Mouse (Mus musculus): ENCODE results near the gene Stpg3. TPM values are rescaled to one million over a fixed set of nuclear protein-coding genes. Genes with fewer than 3 reads are reported as not detected.

Gene Stpg3
- polyA plus RNA-seq, 1 experiment from 2014 or later, result not detected

GRCm38 (mm10) chr2:25170326-25171100 lies 43.9 kb downstream of the Stpg3 start:
- 59% methylated on average over 10 of the region's 10 CpGs for WGBS (ENCODE audit: insufficient replicate concordance)

GRCm38 (mm10) chr2:25169778-25170177 lies 44.7 kb downstream of the Stpg3 start:
- Histone ChIP-seq H3K27me3 (ENCODE audit: insufficient read depth, low read length) (no peaks in the 10 kb centered on the region), H3K4me1 (ENCODE audit: insufficient read depth) (peaks cover 56% of the 10 kb centered on the region), H3K9ac (replicated peaks) (no peak overlapping the region), H3K36me3 (replicated peaks; ENCODE audit: insufficient read depth, low read length) (no peaks in the 10 kb centered on the region), H3K27ac (ENCODE audit: low read depth) (no peak overlapping the region), H3K4me3 (ENCODE audit: low read depth, low read length) (no peak overlapping the region), H3K9me3 (ENCODE audit: low read length) (no peaks in the 10 kb centered on the region), H3K4me2 (ENCODE audit: low read depth, low read length) (no peak overlapping the region)
- no peak for ATAC-seq
- TF ChIP-seq EP300 (IDR thresholded peaks at IDR 0.05; ENCODE audit: low read depth) (no peak), CTCF (IDR thresholded peaks at IDR 0.05; ENCODE audit: low read depth) (no peak)
- peak; percentile 23 for DNase-seq
- WGBS (ENCODE audit: insufficient replicate concordance), result 57% methylated on average over 5 of the region's 5 CpGs

More at GRCm38 (mm10) chr2:25170326-25171100, 43.9 kb downstream of the Stpg3 start:
- H3K4me3 ChIP-seq (ENCODE audit: low read depth, low read length), result no peak overlapping the region
- no peaks in the 10 kb centered on the region for H3K9me3 ChIP-seq (ENCODE audit: low read length)
- no peak for TF ChIP-seq EP300 (IDR thresholded peaks at IDR 0.05; ENCODE audit: low read depth)
- TF ChIP-seq CTCF (IDR thresholded peaks at IDR 0.05; ENCODE audit: low read depth), result no peak
- H3K9ac ChIP-seq (replicated peaks), result no peak overlapping the region
- peaks cover 58% of the 10 kb centered on the region for H3K4me1 ChIP-seq (ENCODE audit: insufficient read depth)
- DNase-seq (peak; percentile 42), ATAC-seq (no peak)
- H3K27ac ChIP-seq (ENCODE audit: low read depth), result no peak overlapping the region
- H3K36me3 ChIP-seq (replicated peaks; ENCODE audit: insufficient read depth, low read length), result no peaks in the 10 kb centered on the region
- H3K27me3 ChIP-seq (ENCODE audit: insufficient read depth, low read length), result no peaks in the 10 kb centered on the region
- H3K4me2 ChIP-seq (ENCODE audit: low read depth, low read length), result no peak overlapping the region

- ATAC-seq, result no peak
- Histone ChIP-seq H3K9me3 (ENCODE audit: low read length) (no peaks in the 10 kb centered on the region), H3K36me3 (replicated peaks; ENCODE audit: insufficient read depth, low read length) (no peaks in the 10 kb centered on the region), H3K9ac (replicated peaks) (peak overlapping the region; percentile 61), H3K4me2 (ENCODE audit: low read depth, low read length) (peak overlapping the region; percentile 76), H3K4me3 (ENCODE audit: low read depth, low read length) (peak overlapping the region; percentile 40; the same call in 1 of the 2 replicates), H3K4me1 (ENCODE audit: insufficient read depth) (peaks cover 59% of the 10 kb centered on the region), H3K27me3 (ENCODE audit: insufficient read depth, low read length) (no peaks in the 10 kb centered on the region), H3K27ac (ENCODE audit: low read depth) (peak overlapping the region; percentile 53; the same call in 1 of the 2 replicates)
- WGBS (ENCODE audit: insufficient replicate concordance), result 33% methylated on average over 2 of the region's 2 CpGs
- TF ChIP-seq EP300 (IDR thresholded peaks at IDR 0.05; ENCODE audit: low read depth), result no peak
- no peak for TF ChIP-seq CTCF (IDR thresholded peaks at IDR 0.05; ENCODE audit: low read depth)
- DNase-seq, result no peak
These were observed 45.8 kb downstream of the Stpg3 start for GRCm38 (mm10) chr2:25168665-25168978.

GRCm38 (mm10) chr2:25167919-25168664 lies 46.3 kb downstream of the Stpg3 start:
- no peaks in the 10 kb centered on the region for H3K36me3 ChIP-seq (replicated peaks; ENCODE audit: insufficient read depth, low read length)
- H3K9me3 ChIP-seq (ENCODE audit: low read length), result no peaks in the 10 kb centered on the region
- WGBS (ENCODE audit: insufficient replicate concordance), result 6% methylated on average over 36 of the region's 41 CpGs
- peak; percentile 64 for ATAC-seq
- TF ChIP-seq CTCF (IDR thresholded peaks at IDR 0.05; ENCODE audit: low read depth), result no peak
- TF ChIP-seq EP300 (IDR thresholded peaks at IDR 0.05; ENCODE audit: low read depth), result no peak
- peak overlapping the region; percentile 61 for H3K9ac ChIP-seq (replicated peaks)
- DNase-seq, result peak; percentile 83
- H3K27ac ChIP-seq (ENCODE audit: low read depth), result peak overlapping the region; percentile 53
- H3K4me3 ChIP-seq (ENCODE audit: low read depth, low read length), result peak overlapping the region; percentile 40
- H3K27me3 ChIP-seq (ENCODE audit: insufficient read depth, low read length), result no peaks in the 10 kb centered on the region
- H3K4me2 ChIP-seq (ENCODE audit: low read depth, low read length), result peak overlapping the region; percentile 76
- peaks cover 62% of the 10 kb centered on the region for H3K4me1 ChIP-seq (ENCODE audit: insufficient read depth)

GRCm38 (mm10) chr2:25167481-25167880 lies 47.0 kb downstream of the Stpg3 start:
- WGBS (ENCODE audit: insufficient replicate concordance), result 34% methylated on average over 4 of the region's 4 CpGs
- ATAC-seq, result peak; percentile 32; the same call in 1 of the 2 replicates
- peak overlapping the region; percentile 53 for H3K27ac ChIP-seq (ENCODE audit: low read depth)

More at GRCm38 (mm10) chr2:25167481-25167880, 47.0 kb downstream of the Stpg3 start:
- H3K4me3 ChIP-seq (ENCODE audit: low read depth, low read length), result peak overlapping the region; percentile 40
- H3K9ac ChIP-seq (replicated peaks), result peak overlapping the region; percentile 61
- no peak for TF ChIP-seq CTCF (IDR thresholded peaks at IDR 0.05; ENCODE audit: low read depth)
- TF ChIP-seq EP300 (IDR thresholded peaks at IDR 0.05; ENCODE audit: low read depth), result no peak
- no peaks in the 10 kb centered on the region for H3K36me3 ChIP-seq (replicated peaks; ENCODE audit: insufficient read depth, low read length)
- H3K4me2 ChIP-seq (ENCODE audit: low read depth, low read length), result peak overlapping the region; percentile 76
- no peak for DNase-seq
- H3K27me3 ChIP-seq (ENCODE audit: insufficient read depth, low read length), result no peaks in the 10 kb centered on the region
- no peaks in the 10 kb centered on the region for H3K9me3 ChIP-seq (ENCODE audit: low read length)
- peaks cover 56% of the 10 kb centered on the region for H3K4me1 ChIP-seq (ENCODE audit: insufficient read depth)

Other genes with a start within 250 kb of the Stpg3 start
- gene Mrpl41, start 239.5 kb downstream of the Stpg3 start, polyA plus RNA-seq (2015; fragmentation: Nextera tagmentation; extraction: Ambion mirVana), result 81.8 and 83.1 TPM in 2 replicates
- gene Pnpla7, start 238.6 kb downstream of the Stpg3 start, polyA plus RNA-seq (2015; fragmentation: Nextera tagmentation; extraction: Ambion mirVana), result 52.9 and 64.5 TPM in 2 replicates
- gene Nsmf, start 160.3 kb downstream of the Stpg3 start, polyA plus RNA-seq (2015; fragmentation: Nextera tagmentation; extraction: Ambion mirVana), result 29.0 and 32.1 TPM in 2 replicates
- 23.8 and 25.9 TPM in 2 replicates for gene Entpd8, start 134.3 kb downstream of the Stpg3 start, polyA plus RNA-seq (2015; fragmentation: Nextera tagmentation; extraction: Ambion mirVana)
- 0.52 and 0.59 TPM in 2 replicates for gene Noxa1, start 119.5 kb downstream of the Stpg3 start, polyA plus RNA-seq (2015; fragmentation: Nextera tagmentation; extraction: Ambion mirVana)
- gene Nrarp, start 33.9 kb downstream of the Stpg3 start, polyA plus RNA-seq (2015; fragmentation: Nextera tagmentation; extraction: Ambion mirVana), result 1.3 and 1.7 TPM in 2 replicates
- 5.4 and 6.0 TPM in 2 replicates for gene Tor4a, start 17.8 kb downstream of the Stpg3 start, polyA plus RNA-seq (2015; fragmentation: Nextera tagmentation; extraction: Ambion mirVana)
- 19.3 and 22.3 TPM in 2 replicates for gene Nelfb, start 3.1 kb downstream of the Stpg3 start, polyA plus RNA-seq (2015; fragmentation: Nextera tagmentation; extraction: Ambion mirVana)
- not detected in 2 replicates for gene Fam166a, start 4.1 kb upstream of the Stpg3 start, polyA plus RNA-seq (2015; fragmentation: Nextera tagmentation; extraction: Ambion mirVana)
- gene Tubb4b, start 10.1 kb upstream of the Stpg3 start, polyA plus RNA-seq (2015; fragmentation: Nextera tagmentation; extraction: Ambion mirVana), result 263 and 294 TPM in 2 replicates
- not detected in 2 replicates for gene Slc34a3, start 19.7 kb upstream of the Stpg3 start, polyA plus RNA-seq (2015; fragmentation: Nextera tagmentation; extraction: Ambion mirVana)
- not detected in 2 replicates for gene Rnf224, start 22.1 kb upstream of the Stpg3 start, polyA plus RNA-seq (2015; fragmentation: Nextera tagmentation; extraction: Ambion mirVana)
- 0.11 TPM in 1 of 2 replicates, not detected in the other for gene Rnf208, start 27.6 kb upstream of the Stpg3 start, polyA plus RNA-seq (2015; fragmentation: Nextera tagmentation; extraction: Ambion mirVana)
- gene Cysrt1, start 27.8 kb upstream of the Stpg3 start, polyA plus RNA-seq (2015; fragmentation: Nextera tagmentation; extraction: Ambion mirVana), result not detected in 2 replicates
- gene AL732309.1, start 32.2 kb upstream of the Stpg3 start, polyA plus RNA-seq (2015; fragmentation: Nextera tagmentation; extraction: Ambion mirVana), result 1.2 and 1.4 TPM in 2 replicates
- 34.0 and 37.1 TPM in 2 replicates for gene Tmem203, start 40.8 kb upstream of the Stpg3 start, polyA plus RNA-seq (2015; fragmentation: Nextera tagmentation; extraction: Ambion mirVana)
- gene Tprn, start 48.0 kb upstream of the Stpg3 start, polyA plus RNA-seq (2015; fragmentation: Nextera tagmentation; extraction: Ambion mirVana), result 5.3 TPM in 2 replicates
- 77.2 and 81.7 TPM in 2 replicates for gene Ssna1, start 57.8 kb upstream of the Stpg3 start, polyA plus RNA-seq (2015; fragmentation: Nextera tagmentation; extraction: Ambion mirVana)
- gene Anapc2, start 57.8 kb upstream of the Stpg3 start, polyA plus RNA-seq (2015; fragmentation: Nextera tagmentation; extraction: Ambion mirVana), result 19.8 and 22.8 TPM in 2 replicates
- not detected in 2 replicates for gene Tmem210, start 73.5 kb upstream of the Stpg3 start, polyA plus RNA-seq (2015; fragmentation: Nextera tagmentation; extraction: Ambion mirVana)
- not detected in 2 replicates for gene Lrrc26, start 75.3 kb upstream of the Stpg3 start, polyA plus RNA-seq (2015; fragmentation: Nextera tagmentation; extraction: Ambion mirVana)
- gene Grin1, start 104.5 kb upstream of the Stpg3 start, polyA plus RNA-seq (2015; fragmentation: Nextera tagmentation; extraction: Ambion mirVana), result not detected in 2 replicates
- gene Man1b1, start 117.7 kb upstream of the Stpg3 start, polyA plus RNA-seq (2015; fragmentation: Nextera tagmentation; extraction: Ambion mirVana), result 15.7 and 16.5 TPM in 2 replicates
- 12.8 and 15.4 TPM in 2 replicates for gene Dpp7, start 141.7 kb upstream of the Stpg3 start, polyA plus RNA-seq (2015; fragmentation: Nextera tagmentation; extraction: Ambion mirVana)
- 18.7 and 19.4 TPM in 2 replicates for gene Uap1l1, start 151.0 kb upstream of the Stpg3 start, polyA plus RNA-seq (2015; fragmentation: Nextera tagmentation; extraction: Ambion mirVana)
- 5.5 and 7.4 TPM in 2 replicates for gene Sapcd2, start 157.7 kb upstream of the Stpg3 start, polyA plus RNA-seq (2015; fragmentation: Nextera tagmentation; extraction: Ambion mirVana)
- gene Entpd2, start 181.2 kb upstream of the Stpg3 start, polyA plus RNA-seq (2015; fragmentation: Nextera tagmentation; extraction: Ambion mirVana), result 2.9 and 3.6 TPM in 2 replicates
- 5.2 and 5.4 TPM in 2 replicates for gene Npdc1, start 184.7 kb upstream of the Stpg3 start, polyA plus RNA-seq (2015; fragmentation: Nextera tagmentation; extraction: Ambion mirVana)
- gene Fut7, start 208.6 kb upstream of the Stpg3 start, polyA plus RNA-seq (2015; fragmentation: Nextera tagmentation; extraction: Ambion mirVana), result 0.78 and 0.97 TPM in 2 replicates
- 0.71 and 0.87 TPM in 2 replicates for gene Abca2, start 214.1 kb upstream of the Stpg3 start, polyA plus RNA-seq (2015; fragmentation: Nextera tagmentation; extraction: Ambion mirVana)
- gene Clic3, start 242.2 kb upstream of the Stpg3 start, polyA plus RNA-seq (2015; fragmentation: Nextera tagmentation; extraction: Ambion mirVana), result 0.77 and 1.4 TPM in 2 replicates
- 14.7 and 17.1 TPM in 2 replicates for gene Paxx, start 246.5 kb upstream of the Stpg3 start, polyA plus RNA-seq (2015; fragmentation: Nextera tagmentation; extraction: Ambion mirVana)

Data from liver, postnatal 0 days (tissue).